Mouse (Mus musculus): ENCODE results near the gene Kcnn3.

The Kcnn3 gene

DNA sequence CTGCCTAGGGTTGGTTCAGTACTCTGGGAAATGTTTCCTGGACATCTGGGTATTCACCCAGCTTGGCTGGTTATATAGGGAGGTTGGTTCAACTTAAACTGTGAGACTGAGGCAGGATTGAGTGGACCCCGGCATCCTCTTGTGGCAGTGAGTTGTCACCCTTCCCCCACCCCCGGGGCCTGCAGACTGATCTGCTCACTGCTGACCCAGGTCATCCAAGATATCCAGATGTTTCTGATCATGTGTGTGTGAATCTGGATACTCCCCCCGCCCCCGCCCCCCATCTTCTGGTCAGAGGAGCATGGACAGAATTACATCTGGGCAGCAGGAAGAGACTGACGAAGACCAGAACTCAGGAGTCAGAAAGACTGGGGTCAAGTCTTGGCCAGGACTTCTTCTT is 45.4 kb downstream of the Kcnn3 start:
- DNase-seq (ENCODE audit: low read depth, low spot score): no peak

DNA sequence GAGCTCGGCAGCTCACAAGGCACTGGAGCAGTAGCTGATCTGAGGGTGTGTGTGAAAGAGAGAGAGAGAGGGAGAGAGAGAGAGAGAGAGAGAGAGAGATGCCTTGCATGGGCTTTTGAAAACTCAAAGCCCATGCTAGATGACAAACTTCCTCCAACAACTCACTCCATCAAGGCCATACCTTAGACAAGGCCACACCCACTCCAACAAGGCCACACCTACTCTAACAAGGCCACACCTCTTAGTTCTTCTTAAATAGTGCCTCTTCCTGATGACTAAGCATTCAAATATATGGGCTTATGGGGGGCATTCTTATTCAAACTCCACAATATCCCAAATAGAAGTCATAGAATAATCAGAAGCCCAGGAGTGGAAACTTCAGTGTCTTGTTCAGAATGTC is 49.1 kb downstream of the Kcnn3 start:
- DNase-seq (ENCODE audit: low read depth, low spot score): no peak

DNA sequence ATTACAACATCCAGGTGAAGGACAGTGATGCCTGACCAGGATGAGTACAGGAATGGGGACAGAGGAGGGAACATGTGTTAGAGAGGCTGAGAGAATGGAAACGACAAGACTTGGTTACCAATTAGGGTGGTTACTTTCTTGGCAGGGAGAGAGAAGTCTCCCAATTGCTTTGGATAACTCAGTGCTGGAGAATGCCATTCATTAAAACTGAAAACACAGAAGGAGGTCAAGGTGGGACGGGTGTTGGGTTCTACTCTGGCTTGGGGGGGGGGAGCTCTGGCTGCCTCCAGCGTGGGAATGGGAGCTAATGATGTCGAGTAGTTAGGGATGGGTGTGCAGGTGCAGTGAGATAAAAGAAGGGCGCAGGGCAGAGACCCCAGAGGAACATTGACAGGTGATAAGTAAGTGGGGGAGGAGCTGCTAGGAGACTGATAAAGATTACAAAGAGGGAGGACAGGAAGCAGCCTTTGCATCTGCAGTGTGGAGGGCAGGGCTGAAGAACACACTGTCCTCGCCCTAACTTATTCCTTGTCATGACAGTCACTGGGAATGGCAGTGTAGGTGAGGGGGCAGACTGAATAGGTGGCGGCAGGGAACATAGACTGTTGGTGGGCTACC is 49.9 kb downstream of the Kcnn3 start:
- no peak for DNase-seq (ENCODE audit: low read depth, low spot score)

DNA sequence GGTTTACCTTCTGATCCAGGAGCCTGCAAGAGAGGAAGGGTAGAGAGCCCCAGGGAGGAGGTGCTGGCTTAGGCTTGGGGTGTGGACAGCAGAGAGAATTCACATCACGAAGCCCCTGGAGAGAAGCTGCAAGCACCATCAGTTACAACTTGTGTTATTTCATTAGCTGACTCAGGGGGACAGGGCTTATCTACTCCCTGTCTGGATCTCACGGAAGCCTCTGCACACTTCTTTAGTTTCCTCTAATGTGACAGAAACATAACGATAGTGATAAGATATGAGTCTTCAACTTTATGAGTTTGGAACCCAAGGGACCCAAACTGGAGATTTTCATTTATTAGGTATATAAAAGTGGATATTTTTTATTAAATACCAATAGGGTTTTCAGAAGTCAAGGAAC is 50.4 kb downstream of the Kcnn3 start:
- no peak for DNase-seq (ENCODE audit: low read depth, low spot score)

DNA sequence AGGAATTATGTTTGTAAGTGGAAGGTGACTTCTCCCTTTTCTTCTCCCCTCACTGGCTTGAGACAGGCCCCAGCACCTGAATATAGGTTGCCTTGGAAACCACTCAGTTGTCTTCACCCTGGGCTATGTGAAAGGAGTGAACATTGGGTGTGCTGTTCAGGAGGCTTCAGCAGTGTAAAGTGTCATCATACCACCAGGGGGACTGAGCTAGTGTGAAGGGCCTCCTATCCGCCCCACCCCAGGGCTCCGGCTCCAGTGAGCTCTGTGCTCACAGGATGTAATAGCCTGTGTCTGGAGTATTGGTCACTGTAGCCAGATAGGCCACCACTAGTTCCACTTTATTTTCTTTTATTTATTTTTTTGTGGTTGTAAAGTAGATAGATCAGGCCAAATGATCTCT is 54.3 kb downstream of the Kcnn3 start:
- peak; percentile 37 for DNase-seq (ENCODE audit: low read depth, low spot score)

DNA sequence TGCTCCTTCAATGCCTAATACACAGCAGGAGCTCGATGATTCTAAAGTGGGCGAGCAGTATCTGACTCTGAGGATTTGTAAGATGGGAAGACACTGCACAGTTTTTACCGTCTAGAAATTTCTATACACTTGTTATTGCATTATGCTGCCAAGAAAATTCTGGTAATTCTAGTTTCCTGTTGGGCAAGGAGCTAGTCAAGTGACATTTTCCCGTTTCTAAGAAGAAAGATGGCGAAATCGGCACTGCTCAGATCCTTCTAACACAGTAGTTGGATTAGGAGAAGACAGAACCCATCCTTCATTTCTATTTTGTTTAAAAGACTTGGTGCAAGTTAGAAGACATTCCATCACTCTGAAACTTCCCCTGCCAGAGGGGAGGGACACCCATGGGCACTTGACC is 56.4 kb downstream of the Kcnn3 start:
- no peak for DNase-seq (ENCODE audit: low read depth, low spot score)

GRCm38 (mm10) chr3:89577154-89577553 is 57.2 kb downstream of the Kcnn3 start:
- DNase-seq (ENCODE audit: low read depth, low spot score): no peak

GRCm38 (mm10) chr3:89578083-89578482 is 58.1 kb downstream of the Kcnn3 start:
- DNase-seq (ENCODE audit: low read depth, low spot score): peak; percentile 13

- no peak for DNase-seq (ENCODE audit: low read depth, low spot score)
Measured at GRCm38 (mm10) chr3:89578803-89579202, 58.8 kb downstream of the Kcnn3 start.

- no peak for DNase-seq (ENCODE audit: low read depth, low spot score)
Measured at GRCm38 (mm10) chr3:89584254-89584653, 64.3 kb downstream of the Kcnn3 start.

GRCm38 (mm10) chr3:89588436-89588835 is 68.5 kb downstream of the Kcnn3 start:
- DNase-seq (ENCODE audit: low read depth, low spot score): peak; percentile 43

DNA sequence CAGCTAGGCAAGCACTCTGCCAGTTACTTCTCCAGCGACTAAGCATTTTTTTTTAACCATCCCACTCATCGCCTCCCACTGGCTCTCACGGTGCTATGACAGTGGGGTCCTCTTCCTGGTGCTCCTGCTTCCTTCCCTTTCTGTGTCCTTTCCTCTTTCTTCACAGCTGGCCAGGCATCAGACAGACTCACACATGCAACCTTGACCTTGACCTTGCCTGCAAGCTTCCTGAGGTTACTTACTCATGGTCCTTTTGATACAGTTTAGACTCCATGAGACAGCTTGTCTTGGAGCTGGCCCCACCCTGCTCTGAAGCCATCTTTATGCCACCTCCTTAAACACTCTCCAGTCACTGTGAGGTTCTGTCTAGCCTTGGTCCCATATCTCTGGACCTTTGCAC is 69.4 kb downstream of the Kcnn3 start:
- no peak for DNase-seq (ENCODE audit: low read depth, low spot score)

DNA sequence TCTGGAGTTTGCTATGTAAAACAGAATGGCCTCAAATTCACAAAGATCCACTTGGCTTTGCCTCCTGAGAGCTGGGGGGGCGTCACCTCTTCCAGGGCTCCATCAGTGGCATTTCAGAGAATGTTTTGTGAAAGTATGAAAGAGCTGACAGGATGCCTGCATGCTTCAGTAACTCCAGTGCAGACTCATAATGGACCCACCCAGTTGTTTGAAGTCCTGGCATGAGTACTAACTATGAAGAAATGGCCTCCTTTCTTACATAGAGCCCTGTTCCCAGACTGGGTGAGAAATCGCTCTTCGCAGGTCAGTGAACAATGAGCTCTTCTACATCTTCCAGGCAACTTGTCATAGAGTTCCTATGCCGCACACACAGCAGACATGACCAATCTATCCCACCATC is 70.4 kb downstream of the Kcnn3 start:
- no peak for DNase-seq (ENCODE audit: low read depth, low spot score)

DNA sequence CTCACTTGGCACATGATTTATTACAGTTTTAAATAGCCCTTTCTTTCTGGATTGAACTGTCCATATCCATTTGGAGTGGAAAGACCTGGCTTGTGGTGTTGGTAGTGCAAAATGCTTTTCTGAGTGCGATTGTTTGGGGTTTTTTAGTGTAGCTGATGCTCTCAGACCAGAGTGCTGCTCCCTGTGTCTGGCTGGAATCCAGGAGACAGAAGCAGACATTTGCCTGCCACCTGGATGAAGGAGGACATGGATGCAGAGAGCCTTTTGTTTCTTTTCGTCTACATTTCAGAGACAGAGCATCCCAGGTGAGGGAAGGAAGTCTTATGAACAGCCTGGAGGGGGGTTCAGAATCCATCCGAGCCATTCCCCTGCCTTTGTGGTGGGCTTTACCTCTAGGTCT is 71.5 kb downstream of the Kcnn3 start:
- no peak for DNase-seq (ENCODE audit: low read depth, low spot score)

DNA sequence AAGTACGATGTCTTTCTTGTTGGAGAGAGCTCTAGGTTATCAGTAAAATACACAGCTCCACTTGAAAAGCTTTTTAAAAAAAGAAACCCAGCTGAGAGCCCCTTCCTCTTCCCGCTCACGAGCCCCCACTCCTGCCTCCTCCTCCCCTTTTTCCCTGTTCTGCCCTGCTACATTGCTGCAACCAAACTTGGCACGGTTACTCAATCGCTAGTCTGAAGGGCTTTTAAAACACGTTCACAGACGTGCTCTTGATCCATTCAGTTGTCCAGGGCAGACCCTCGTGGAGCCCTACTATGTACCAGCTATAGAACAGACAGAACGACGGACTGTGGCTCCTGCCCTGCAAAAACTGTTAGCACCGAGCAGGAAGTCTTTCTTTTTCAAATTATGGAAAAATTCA is 72.8 kb downstream of the Kcnn3 start:
- no peak for DNase-seq (ENCODE audit: low read depth, low spot score)

GRCm38 (mm10) chr3:89593524-89593923 is 73.6 kb downstream of the Kcnn3 start:
- DNase-seq (ENCODE audit: low read depth, low spot score): no peak

GRCm38 (mm10) chr3:89598361-89598760 is 78.4 kb downstream of the Kcnn3 start:
- no peak for DNase-seq (ENCODE audit: low read depth, low spot score)

- peak; percentile 11 for DNase-seq (ENCODE audit: low read depth, low spot score)
Measured at GRCm38 (mm10) chr3:89598967-89599366, 79.0 kb downstream of the Kcnn3 start.

GRCm38 (mm10) chr3:89601060-89601459 is 81.1 kb downstream of the Kcnn3 start:
- DNase-seq (ENCODE audit: low read depth, low spot score): no peak

GRCm38 (mm10) chr3:89603300-89603699 is 83.3 kb downstream of the Kcnn3 start:
- no peak for DNase-seq (ENCODE audit: low read depth, low spot score)

DNA sequence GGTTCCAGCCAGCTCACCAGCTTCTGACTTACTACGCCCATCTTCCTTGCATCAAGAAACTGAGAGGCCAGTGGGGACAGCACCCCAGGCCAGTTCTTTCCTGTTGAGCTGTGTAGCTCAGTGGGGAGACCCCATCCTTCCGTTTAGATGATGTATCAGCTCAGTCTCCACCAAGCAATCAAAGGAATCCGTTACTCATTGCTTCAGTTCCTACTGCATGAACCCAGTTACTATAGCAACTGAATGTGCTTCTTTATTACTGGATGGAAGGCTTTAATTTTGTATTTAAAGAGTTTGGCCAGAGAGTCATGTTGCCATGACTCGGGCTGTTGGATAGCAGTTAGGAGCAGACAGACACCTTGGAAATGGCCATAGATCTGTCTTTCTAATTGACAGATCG is 85.3 kb downstream of the Kcnn3 start:
- DNase-seq (ENCODE audit: low read depth, low spot score): no peak

DNA sequence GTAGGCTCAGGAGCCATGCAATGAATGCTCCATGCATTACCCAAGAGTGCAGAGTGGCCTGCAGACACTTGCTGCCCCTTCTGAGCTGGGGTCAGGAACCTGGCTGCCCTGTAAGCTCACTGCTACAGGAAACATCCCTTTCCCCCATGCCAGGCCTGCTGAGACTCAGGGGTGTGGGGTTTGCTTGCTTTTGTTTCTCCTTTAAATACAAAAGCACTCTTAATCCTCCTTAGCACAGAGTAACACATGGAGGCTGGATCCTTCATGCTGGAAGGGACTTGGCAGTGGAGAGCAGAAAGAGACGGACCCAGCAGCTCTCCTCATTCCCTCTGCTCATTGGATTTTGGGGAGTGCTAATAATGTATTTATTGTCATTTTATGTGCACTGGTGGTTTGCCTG is 87.4 kb downstream of the Kcnn3 start:
- no peak for DNase-seq (ENCODE audit: low read depth, low spot score)

DNA sequence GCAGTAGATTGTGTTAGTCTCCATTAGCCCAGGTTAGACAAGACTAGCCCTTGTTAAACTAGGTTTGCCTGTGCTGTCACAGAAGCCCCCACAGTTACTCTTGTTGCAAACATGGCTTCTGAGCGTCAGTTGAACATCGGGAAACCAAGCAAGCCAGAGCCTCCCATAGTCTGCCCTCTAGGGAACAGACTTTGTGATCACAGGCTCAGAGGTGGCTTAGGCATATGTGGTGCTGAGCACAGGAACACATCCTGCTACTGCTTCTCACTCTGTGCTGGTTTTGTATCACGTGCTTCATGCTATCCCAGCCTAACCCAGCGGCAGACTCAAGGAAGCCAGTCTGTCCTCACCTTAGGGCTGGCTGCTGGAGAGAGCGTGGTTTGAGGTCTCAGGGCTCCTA is 92.1 kb downstream of the Kcnn3 start:
- DNase-seq (ENCODE audit: low read depth, low spot score): no peak
